Mouse (Mus musculus): Measurements from ENCODE around the gene Ablim1. TPM values are rescaled to one million over a fixed set of nuclear protein-coding genes. Genes with fewer than 3 reads are reported as not detected.

Gene Ablim1
- total and polyA plus RNA-seq, 2 experiments from 2014 or later: 44.7 to 71.7 TPM

DNA sequence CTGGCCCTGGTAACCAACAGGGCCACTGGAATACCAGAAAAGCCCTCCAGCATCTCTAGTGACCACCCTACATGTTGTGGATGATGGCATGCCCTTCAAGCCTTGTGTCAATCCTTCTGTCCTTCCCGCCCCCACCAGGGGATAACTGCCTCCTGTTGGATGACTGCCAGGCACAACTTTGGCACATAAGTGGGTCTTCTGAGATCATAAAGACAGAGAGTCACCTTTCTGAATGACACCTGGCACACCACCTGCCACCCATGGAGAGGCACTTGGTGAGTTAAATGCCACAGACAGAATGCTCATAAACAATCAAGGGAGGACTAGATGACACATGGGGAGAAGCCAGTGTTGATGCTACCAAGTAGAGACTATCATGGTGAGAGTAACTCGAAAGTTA lies 78.8 kb downstream of the Ablim1 start:
- Histone ChIP-seq H3K36me3 (ENCODE audit: insufficient read depth, low read length) (no peaks in the 10 kb centered on the region), H3K4me3 (ENCODE audit: low read length) (no peak overlapping the region), H3K27me3 (ENCODE audit: insufficient read depth, low read length) (no peaks in the 10 kb centered on the region), H3K4me2 (ENCODE audit: low read depth, low read length) (no peak overlapping the region), H3K4me1 (ENCODE audit: insufficient read depth, low read length) (no peaks in the 10 kb centered on the region; the same call in 1 of the 2 replicates), H3K9ac (replicated peaks; ENCODE audit: low read length) (no peak overlapping the region), H3K9me3 (ENCODE audit: low read length) (no peaks in the 10 kb centered on the region), H3K27ac (no peak overlapping the region)
- DNase-seq (ENCODE audit: low spot score) (no peak), ATAC-seq (no peak)
- no peak for TF ChIP-seq CTCF (IDR thresholded peaks at IDR 0.05; ENCODE audit: low read depth)
- 65% methylated on average over 2 of the region's 2 CpGs for WGBS

DNA sequence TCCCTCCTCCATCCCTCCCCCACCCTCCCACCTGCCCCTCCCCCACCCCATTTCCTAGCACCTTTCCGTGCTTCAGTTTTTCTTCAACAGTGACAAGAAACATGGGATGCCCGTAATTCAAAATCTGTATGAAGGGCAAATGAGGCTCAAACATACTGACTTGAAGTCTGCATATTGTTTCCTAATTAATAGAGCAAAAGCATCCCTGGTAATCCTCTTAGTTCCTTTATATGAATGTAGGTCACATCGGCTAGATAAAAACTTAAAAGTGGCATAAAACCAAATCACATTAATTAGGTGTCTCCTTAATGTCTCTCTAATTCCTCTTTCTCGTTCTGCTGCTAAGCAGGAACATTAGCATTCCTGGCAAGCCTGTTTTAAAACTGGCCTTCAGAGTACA lies 83.7 kb downstream of the Ablim1 start:
- no peak overlapping the region for H3K27ac ChIP-seq
- H3K4me2 ChIP-seq (ENCODE audit: low read depth, low read length): no peak overlapping the region
- no peak overlapping the region for H3K4me3 ChIP-seq (ENCODE audit: low read length)
- no peaks in the 10 kb centered on the region for H3K9me3 ChIP-seq (ENCODE audit: low read length)
- WGBS: 58% methylated on average over 4 of the region's 4 CpGs
- ATAC-seq: no peak
- no peak for DNase-seq (ENCODE audit: low spot score)
- no peaks in the 10 kb centered on the region for H3K27me3 ChIP-seq (ENCODE audit: insufficient read depth, low read length)
- no peaks in the 10 kb centered on the region for H3K36me3 ChIP-seq (ENCODE audit: insufficient read depth, low read length)
- no peak overlapping the region for H3K9ac ChIP-seq (replicated peaks; ENCODE audit: low read length)
- TF ChIP-seq CTCF (IDR thresholded peaks at IDR 0.05; ENCODE audit: low read depth): no peak
- no peaks in the 10 kb centered on the region for H3K4me1 ChIP-seq (ENCODE audit: insufficient read depth, low read length)

DNA sequence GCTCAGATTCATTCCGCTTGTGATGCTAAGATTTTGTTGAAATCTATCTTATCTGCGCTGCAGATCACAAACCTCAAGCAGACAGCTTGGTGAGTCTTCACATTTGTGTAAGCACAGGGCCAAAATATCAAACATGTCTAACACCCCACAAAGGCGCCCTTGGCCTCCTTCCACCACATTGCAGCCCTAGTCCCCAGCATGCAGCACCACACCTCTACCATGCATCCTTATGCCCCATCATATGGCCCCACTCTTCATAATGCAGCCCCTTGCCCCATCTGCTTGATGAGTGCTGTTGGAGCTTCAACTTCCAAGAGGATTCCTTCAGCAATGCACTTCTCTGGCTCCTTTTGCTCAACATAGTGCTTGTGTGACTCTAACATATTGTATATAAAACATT lies 85.6 kb downstream of the Ablim1 start:
- Histone ChIP-seq H3K27me3 (ENCODE audit: insufficient read depth, low read length) (no peaks in the 10 kb centered on the region), H3K4me3 (ENCODE audit: low read length) (no peak overlapping the region), H3K4me1 (ENCODE audit: insufficient read depth, low read length) (no peaks in the 10 kb centered on the region), H3K27ac (no peak overlapping the region), H3K4me2 (ENCODE audit: low read depth, low read length) (no peak overlapping the region), H3K9me3 (ENCODE audit: low read length) (no peaks in the 10 kb centered on the region), H3K9ac (replicated peaks; ENCODE audit: low read length) (no peak overlapping the region), H3K36me3 (ENCODE audit: insufficient read depth, low read length) (no peaks in the 10 kb centered on the region)
- 90% methylated on average over 3 of the region's 3 CpGs for WGBS
- TF ChIP-seq CTCF (IDR thresholded peaks at IDR 0.05; ENCODE audit: low read depth): no peak
- no peak for ATAC-seq
- no peak for DNase-seq (ENCODE audit: low spot score)

DNA sequence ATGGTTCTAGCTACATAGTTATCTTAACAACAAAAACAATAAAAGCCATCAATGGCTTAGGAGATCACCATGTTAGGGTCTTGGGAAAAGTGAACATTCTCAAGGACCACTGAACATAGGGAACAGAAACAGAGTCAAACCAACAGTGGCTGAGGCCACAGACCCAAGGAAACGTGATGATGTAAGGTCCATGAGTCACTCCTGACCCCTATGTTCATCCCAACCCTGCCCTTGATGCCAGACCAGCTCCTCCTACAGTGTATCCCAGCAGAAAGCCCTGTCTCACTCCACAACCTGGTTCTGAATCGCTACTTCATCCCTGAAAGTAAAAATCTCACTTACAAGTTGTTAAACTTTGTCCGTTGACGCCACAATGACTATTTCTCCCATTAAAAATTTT lies 86.1 kb downstream of the Ablim1 start:
- ATAC-seq: no peak
- Histone ChIP-seq H3K27ac (no peak overlapping the region), H3K4me3 (ENCODE audit: low read length) (no peak overlapping the region), H3K9ac (replicated peaks; ENCODE audit: low read length) (no peak overlapping the region), H3K4me1 (ENCODE audit: insufficient read depth, low read length) (no peaks in the 10 kb centered on the region), H3K36me3 (ENCODE audit: insufficient read depth, low read length) (no peaks in the 10 kb centered on the region), H3K27me3 (ENCODE audit: insufficient read depth, low read length) (no peaks in the 10 kb centered on the region), H3K4me2 (ENCODE audit: low read depth, low read length) (no peak overlapping the region), H3K9me3 (ENCODE audit: low read length) (no peaks in the 10 kb centered on the region)
- no peak for TF ChIP-seq CTCF (IDR thresholded peaks at IDR 0.05; ENCODE audit: low read depth)
- DNase-seq (ENCODE audit: low spot score): no peak
- 90% methylated on average over 4 of the region's 4 CpGs for WGBS

DNA sequence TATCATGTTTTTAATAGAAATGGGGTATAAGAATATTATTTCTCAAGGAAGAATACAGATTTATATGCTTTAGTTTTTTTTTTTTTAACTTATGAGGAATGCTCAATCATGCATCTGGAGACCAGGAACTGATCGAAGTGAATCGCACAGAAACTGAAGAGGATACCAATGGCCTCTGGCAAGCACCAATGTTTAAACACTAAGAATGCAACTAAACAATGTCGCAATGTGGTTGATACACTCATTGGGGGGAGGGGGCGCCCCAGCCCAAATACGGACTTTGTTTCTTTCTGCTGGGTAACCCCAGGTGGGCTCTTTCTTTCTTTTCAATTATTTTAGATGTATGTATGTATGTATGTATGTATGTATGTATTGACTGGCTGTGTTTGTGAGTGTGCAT lies 90.3 kb downstream of the Ablim1 start:
- Histone ChIP-seq H3K4me3 (ENCODE audit: low read length) (no peak overlapping the region), H3K4me2 (ENCODE audit: low read depth, low read length) (no peak overlapping the region), H3K9me3 (ENCODE audit: low read length) (no peaks in the 10 kb centered on the region), H3K4me1 (ENCODE audit: insufficient read depth, low read length) (0 out of 2 replicates have a peak, but pooled peaks cover 4% of the 10 kb centered on the region), H3K27ac (no peak overlapping the region), H3K27me3 (ENCODE audit: insufficient read depth, low read length) (no peaks in the 10 kb centered on the region), H3K9ac (replicated peaks; ENCODE audit: low read length) (no peak overlapping the region), H3K36me3 (ENCODE audit: insufficient read depth, low read length) (no peaks in the 10 kb centered on the region)
- 90% methylated on average over 5 of the region's 5 CpGs for WGBS
- ATAC-seq: no peak
- no peak for DNase-seq (ENCODE audit: low spot score)
- TF ChIP-seq CTCF (IDR thresholded peaks at IDR 0.05; ENCODE audit: low read depth): no peak

DNA sequence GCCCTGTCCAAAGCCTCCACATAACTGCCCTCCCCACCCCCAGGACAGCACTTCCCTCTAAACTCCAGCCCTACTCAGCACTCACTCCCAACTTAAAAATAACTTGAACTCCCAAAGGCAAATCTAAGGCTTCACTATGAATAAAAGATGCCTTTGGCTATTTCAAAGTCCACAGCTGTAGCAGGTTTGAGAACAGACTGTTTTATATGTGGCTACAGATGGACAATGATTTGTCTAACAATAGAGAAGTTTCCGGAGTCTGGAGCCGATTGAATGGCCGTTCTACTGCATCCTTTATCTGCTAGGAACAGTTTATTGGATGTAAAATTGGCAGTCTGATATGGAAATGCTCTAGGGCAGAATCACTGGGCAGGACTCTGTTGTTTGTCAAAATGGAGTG lies 91.0 kb downstream of the Ablim1 start:
- ATAC-seq: no peak
- Histone ChIP-seq H3K4me3 (ENCODE audit: low read length) (no peak overlapping the region), H3K36me3 (ENCODE audit: insufficient read depth, low read length) (no peaks in the 10 kb centered on the region), H3K9ac (replicated peaks; ENCODE audit: low read length) (no peak overlapping the region), H3K9me3 (ENCODE audit: low read length) (no peaks in the 10 kb centered on the region), H3K27ac (no peak overlapping the region), H3K27me3 (ENCODE audit: insufficient read depth, low read length) (no peaks in the 10 kb centered on the region), H3K4me1 (ENCODE audit: insufficient read depth, low read length) (0 out of 2 replicates have a peak, but pooled peaks cover 4% of the 10 kb centered on the region), H3K4me2 (ENCODE audit: low read depth, low read length) (no peak overlapping the region)
- WGBS: 60% methylated on average over 3 of the region's 3 CpGs
- DNase-seq (ENCODE audit: low spot score): no peak
- no peak for TF ChIP-seq CTCF (IDR thresholded peaks at IDR 0.05; ENCODE audit: low read depth)

DNA sequence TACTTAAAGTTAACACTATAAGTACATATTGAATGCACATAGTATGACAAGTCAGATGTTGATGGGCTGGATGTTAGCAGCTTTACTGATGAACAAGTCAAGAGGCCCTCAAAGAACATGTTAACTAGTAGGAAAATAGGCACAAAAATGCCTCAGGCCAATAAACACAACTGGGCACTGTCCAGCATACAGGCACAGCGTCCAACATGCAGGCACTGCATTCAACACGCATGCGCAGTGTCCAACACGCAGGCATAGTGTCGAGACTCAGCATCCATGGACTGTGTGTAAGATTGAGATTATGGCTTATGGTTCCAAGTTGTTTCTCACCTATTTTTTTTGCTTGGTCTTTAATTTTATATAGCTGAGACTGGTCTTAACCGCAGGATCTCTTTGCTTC lies 92.1 kb downstream of the Ablim1 start:
- H3K27ac ChIP-seq: no peak overlapping the region
- no peak overlapping the region for H3K4me3 ChIP-seq (ENCODE audit: low read length)
- no peaks in the 10 kb centered on the region for H3K9me3 ChIP-seq (ENCODE audit: low read length)
- no peaks in the 10 kb centered on the region for H3K27me3 ChIP-seq (ENCODE audit: insufficient read depth, low read length)
- 95% methylated on average over 6 of the region's 6 CpGs for WGBS
- ATAC-seq (no peak), DNase-seq (ENCODE audit: low spot score) (no peak)
- H3K36me3 ChIP-seq (ENCODE audit: insufficient read depth, low read length): no peaks in the 10 kb centered on the region
- H3K9ac ChIP-seq (replicated peaks; ENCODE audit: low read length): no peak overlapping the region
- 0 out of 2 replicates have a peak, but pooled peaks cover 4% of the 10 kb centered on the region for H3K4me1 ChIP-seq (ENCODE audit: insufficient read depth, low read length)
- H3K4me2 ChIP-seq (ENCODE audit: low read depth, low read length): no peak overlapping the region
- no peak for TF ChIP-seq CTCF (IDR thresholded peaks at IDR 0.05; ENCODE audit: low read depth)

Measured in hindbrain, postnatal 0 days (tissue).